Mouse (Mus musculus) liver, adult 2 months (tissue): ENCODE results near the gene Plcb2.

Experiments used
- CTCF ChIP-seq: fragments of 200-500 bp; IDR thresholded peaks from 2 replicates; pipeline ENCODE4 v1.5.1; 2011; ENCODE audit warnings: low read depth, low read length, control low read depth
- POLR2A ChIP-seq: fragments of 200-500 bp; IDR thresholded peaks from 2 replicates; pipeline ENCODE4 v1.6.1; 2011; ENCODE audit warnings: low read length, control low read depth; ENCODE audit not compliant: insufficient read depth; ENCODE audit errors: extremely low read depth

GRCm38 (mm10) chr2:118728337-118728736 is at the start of gene Plcb2:
- no peak for TF ChIP-seq CTCF
- no peak for TF ChIP-seq POLR2A
